Mouse (Mus musculus): ENCODE results near the gene Cst10. TPM values are rescaled to one million over a fixed set of nuclear protein-coding genes. Genes with fewer than 3 reads are reported as not detected.

Gene Cst10
- total RNA-seq (2014; rRNA removed) (not detected in 2 replicates), polyA plus RNA-seq (2015; fragmentation: Nextera tagmentation; extraction: Ambion mirVana) (not detected in 2 replicates)

DNA sequence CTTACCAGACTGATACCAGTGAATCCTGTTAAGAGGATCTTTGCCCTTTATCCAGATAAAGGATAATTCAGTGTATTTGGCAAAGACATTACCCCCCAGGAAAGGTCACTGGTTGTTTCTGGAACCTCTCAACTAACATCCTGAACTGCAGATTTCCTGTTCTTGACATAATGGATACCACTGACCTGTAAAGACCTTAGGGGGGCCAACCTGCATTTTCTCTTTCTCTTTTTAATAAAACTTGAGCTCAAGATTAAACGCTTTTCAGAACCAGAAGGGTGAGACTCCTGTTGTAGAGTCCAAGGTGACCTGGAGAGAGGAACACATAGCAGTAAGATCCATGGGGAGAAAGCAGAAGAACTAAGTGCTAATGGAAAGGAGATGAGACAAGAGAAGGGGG is at the start of gene Cst10:
TSS of gene Cst10 (plus strand) at position 301 of the 400 bp plus-strand sequence.
- Histone ChIP-seq H3K9ac (replicated peaks; ENCODE audit: low read length) (no peak within 1 kb of the TSS), H3K4me3 (ENCODE audit: low read length) (no peak within 1 kb of the TSS), H3K4me2 (ENCODE audit: low read depth, low read length) (no peak within 1 kb of the TSS), H3K27ac (no peak within 1 kb of the TSS), H3K9me3 (ENCODE audit: low read length) (no peaks in the 10 kb centered on the region), H3K27me3 (ENCODE audit: insufficient read depth, low read length) (no peaks in the 10 kb centered on the region), H3K4me1 (ENCODE audit: insufficient read depth, low read length) (no peaks in the 10 kb centered on the region), H3K36me3 (ENCODE audit: insufficient read depth, low read length) (no peaks in the 10 kb centered on the region)
- ATAC-seq (no peak), DNase-seq (ENCODE audit: low spot score) (no peak)
- WGBS, result 76% methylated on average over 1 of the region's 1 CpGs
- no peak for TF ChIP-seq CTCF (IDR thresholded peaks at IDR 0.05; ENCODE audit: low read depth)

DNA sequence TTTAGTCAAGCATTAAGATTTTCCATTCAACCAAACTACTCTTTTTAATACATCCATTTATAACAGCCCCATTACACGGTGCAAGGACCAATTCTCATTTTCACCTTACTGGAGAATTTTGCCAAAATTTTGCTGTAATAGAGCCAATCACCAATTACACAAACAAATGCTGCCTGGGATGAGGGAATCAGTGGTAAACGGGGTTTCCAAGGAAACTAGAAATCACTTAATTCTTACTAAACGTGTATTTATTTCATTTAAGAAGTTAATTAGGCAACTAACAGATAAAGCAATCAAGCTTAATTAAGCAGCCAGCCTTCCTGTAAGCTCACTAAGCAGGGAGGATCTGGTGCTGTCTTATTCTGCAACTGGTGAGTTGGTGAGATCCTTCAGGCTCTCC is 11.9 kb upstream of the Cst10 start:
- no peaks in the 10 kb centered on the region for H3K27me3 ChIP-seq (ENCODE audit: insufficient read depth, low read length)
- no peak overlapping the region for H3K4me2 ChIP-seq (ENCODE audit: low read depth, low read length)
- no peaks in the 10 kb centered on the region for H3K9me3 ChIP-seq (ENCODE audit: low read length)
- no peak overlapping the region for H3K27ac ChIP-seq
- no peaks in the 10 kb centered on the region for H3K36me3 ChIP-seq (ENCODE audit: insufficient read depth, low read length)
- H3K9ac ChIP-seq (replicated peaks; ENCODE audit: low read length), result no peak overlapping the region
- ATAC-seq (no peak), DNase-seq (ENCODE audit: low spot score) (peak; percentile 10)
- H3K4me3 ChIP-seq (ENCODE audit: low read length), result no peak overlapping the region
- 35% methylated on average over 3 of the region's 3 CpGs for WGBS
- no peak for TF ChIP-seq CTCF (IDR thresholded peaks at IDR 0.05; ENCODE audit: low read depth)
- no peaks in the 10 kb centered on the region for H3K4me1 ChIP-seq (ENCODE audit: insufficient read depth, low read length)

DNA sequence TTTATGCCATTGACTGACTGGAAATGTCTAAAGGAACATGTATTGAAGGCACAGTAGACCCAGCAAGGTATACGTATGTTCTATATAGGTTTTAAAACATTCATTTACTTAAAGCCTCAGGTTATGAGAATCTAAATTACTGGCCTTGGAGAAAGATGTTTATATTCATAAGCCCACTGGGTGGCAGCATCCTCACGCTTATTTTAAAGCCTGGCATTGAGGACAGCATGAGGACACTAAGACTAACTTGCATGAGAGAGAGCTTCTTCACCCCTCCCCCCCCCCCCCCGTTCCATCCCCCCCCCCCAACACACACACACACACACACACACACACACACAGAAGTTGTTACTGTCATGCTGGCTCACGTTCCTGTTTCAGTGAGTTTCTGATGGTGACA is 17.7 kb downstream of the Cst10 start:
- peak; percentile 68 for TF ChIP-seq CTCF (IDR thresholded peaks at IDR 0.05; ENCODE audit: low read depth)
- Histone ChIP-seq H3K9ac (replicated peaks; ENCODE audit: low read length) (no peak overlapping the region), H3K4me3 (ENCODE audit: low read length) (no peak overlapping the region), H3K4me2 (ENCODE audit: low read depth, low read length) (no peak overlapping the region), H3K4me1 (ENCODE audit: insufficient read depth, low read length) (no peaks in the 10 kb centered on the region), H3K36me3 (ENCODE audit: insufficient read depth, low read length) (no peaks in the 10 kb centered on the region), H3K27me3 (ENCODE audit: insufficient read depth, low read length) (no peaks in the 10 kb centered on the region), H3K27ac (no peak overlapping the region), H3K9me3 (ENCODE audit: low read length) (no peaks in the 10 kb centered on the region)
- 25% methylated on average over 3 of the region's 4 CpGs for WGBS
- peak; percentile 85 for DNase-seq (ENCODE audit: low spot score)
- peak; percentile 77 for ATAC-seq

All from hindbrain, postnatal 0 days (tissue).